Mouse (Mus musculus) stomach, postnatal 0 days (tissue): ENCODE data around the gene Dock1.

Source experiments
- CTCF ChIP-seq: IDR thresholded peaks from 2 replicates; pipeline ENCODE4 v1.5.1; 2016; ENCODE audit warnings: antibody characterized with exemption, low read depth, mild to moderate bottlenecking, moderate library complexity
- EP300 ChIP-seq: optimal IDR thresholded peaks from 2 replicates; pipeline ENCODE3; 2016; ENCODE audit warnings: antibody characterized with exemption

- TF ChIP-seq EP300 (no peak), CTCF (no peak)
These were observed 462.0 kb downstream of the Dock1 start for GRCm38 (mm10) chr7:135132461-135132860.
